Mouse (Mus musculus) stomach, postnatal 0 days (tissue): ENCODE data around the gene Sumf1. TPM values are rescaled to one million over a fixed set of nuclear protein-coding genes. Genes with fewer than 3 reads are reported as not detected.

Experiments used
- ATAC-seq: fragments of 200-750 bp; cut with Nextera tagmentation; 2 replicates; pipeline ENCODE4 v1.8.0; 2017; ENCODE audit not compliant: low FRiP score, low TSS enrichment
- DNase-seq: peaks from one replicate; pipeline ENCODE4 v3.0.0-alpha.2; 2016; ENCODE audit warnings: low spot score
- H3K27ac ChIP-seq: fragments of 300-500 bp; sonication (generic); replicated peaks from 2 replicates; pipeline ENCODE4 v1.5.1; 2014; ENCODE audit warnings: mild to moderate bottlenecking, control low read depth
- H3K27me3 ChIP-seq: fragments of 300-500 bp; sonication (generic); 2 replicates; pipeline ENCODE4 v1.6.1; 2014; ENCODE audit warnings: low read length; ENCODE audit not compliant: control insufficient read depth, insufficient read depth
- H3K36me3 ChIP-seq: fragments of 300-500 bp; sonication (generic); 2 replicates; pipeline ENCODE4 v1.6.1; 2014; ENCODE audit warnings: low read length, mixed read lengths; ENCODE audit not compliant: control insufficient read depth, insufficient read depth
- H3K4me1 ChIP-seq: fragments of 300-500 bp; sonication (generic); replicated peaks from 2 replicates; pipeline ENCODE4 v1.6.1; 2014; ENCODE audit warnings: antibody characterized with exemption; ENCODE audit not compliant: control insufficient read depth, insufficient read depth
- H3K4me2 ChIP-seq: fragments of 300-500 bp; sonication (generic); replicated peaks from 2 replicates; pipeline ENCODE4 v1.6.1; 2014; ENCODE audit warnings: low read depth, mild to moderate bottlenecking, control low read depth, moderate library complexity
- H3K4me3 ChIP-seq: fragments of 300-500 bp; sonication (generic); 2 replicates; pipeline ENCODE4 v1.5.1; 2014; ENCODE audit warnings: low read depth, low read length, control low read depth
- H3K9ac ChIP-seq: fragments of 300-500 bp; sonication (generic); 2 replicates; pipeline ENCODE4 v1.6.1; 2014; ENCODE audit warnings: mild to moderate bottlenecking, low read length, control low read depth, mixed read lengths
- H3K9me3 ChIP-seq: fragments of 300-500 bp; sonication (generic); 2 replicates; pipeline ENCODE4 v1.6.1; 2016; ENCODE audit warnings: low read length; ENCODE audit not compliant: control insufficient read depth
- CTCF ChIP-seq: IDR thresholded peaks from 2 replicates; pipeline ENCODE4 v1.5.1; 2016; ENCODE audit warnings: antibody characterized with exemption, low read depth, mild to moderate bottlenecking, moderate library complexity
- EP300 ChIP-seq: optimal IDR thresholded peaks from 2 replicates; pipeline ENCODE3; 2016; ENCODE audit warnings: antibody characterized with exemption
- WGBS: fragments of 180-500 bp; shearing (Covaris S2); extraction: QIAGEN DNeasy Blood & Tissue Kit; methylation state at CpG from one replicate; pipeline ENCODE4 v1.1.7; 2014; 5-methylcytosine and 5-hydroxymethylcytosine counted together
- polyA plus RNA-seq: library from polyadenylated mRNA; unstranded; fragments of >200 nt; fragmentation: Nextera tagmentation; extraction: Ambion mirVana; gene quantifications from 2 replicates; pipeline ENCODE4 v1.2.1, GENCODE M21; 2015

The Sumf1 gene
- polyA plus RNA-seq, 1 experiment from 2014 or later = 20.0 TPM

GRCm38 (mm10) chr6:108093449-108093848 is 91.9 kb downstream of the Sumf1 start:
- no peak overlapping the region for H3K9ac ChIP-seq
- no peak overlapping the region for H3K4me3 ChIP-seq
- TF ChIP-seq EP300 = no peak
- TF ChIP-seq CTCF = no peak
- ATAC-seq (no peak), DNase-seq (no peak)
- no peak overlapping the region for H3K27ac ChIP-seq
- 73% methylated on average over 3 of the region's 3 CpGs for WGBS
- no peaks in the 10 kb centered on the region for H3K27me3 ChIP-seq
- H3K4me1 ChIP-seq = no peaks in the 10 kb centered on the region
- H3K9me3 ChIP-seq = no peaks in the 10 kb centered on the region
- no peaks in the 10 kb centered on the region for H3K36me3 ChIP-seq
- H3K4me2 ChIP-seq = no peak overlapping the region

DNA sequence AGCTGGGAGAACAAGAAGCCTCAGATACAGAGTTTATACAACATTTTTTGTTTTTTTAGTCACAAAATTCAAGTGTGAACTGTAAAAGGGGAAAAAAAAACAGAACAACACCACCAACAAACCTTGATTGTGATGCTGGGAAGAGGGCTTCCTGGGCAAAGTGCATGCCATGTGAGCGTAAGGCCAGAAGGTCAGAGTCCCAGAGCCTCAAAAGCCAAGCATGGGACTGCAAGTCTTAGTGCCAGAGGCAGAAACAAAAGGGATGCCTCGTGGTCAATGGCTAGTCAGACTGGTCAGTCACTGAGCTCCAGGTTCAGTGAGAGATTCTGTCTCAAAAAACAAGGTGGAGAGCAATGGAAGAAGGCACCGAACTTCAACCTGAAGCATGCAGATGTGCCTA is 92.7 kb downstream of the Sumf1 start:
- WGBS = 83% methylated on average over 3 of the region's 3 CpGs
- TF ChIP-seq CTCF = no peak
- no peak for TF ChIP-seq EP300
- H3K4me1 ChIP-seq = no peaks in the 10 kb centered on the region

GRCm38 (mm10) chr6:108091296-108091695 is 94.1 kb downstream of the Sumf1 start:
- H3K27ac ChIP-seq = no peak overlapping the region
- H3K9me3 ChIP-seq = no peaks in the 10 kb centered on the region
- WGBS = 56% methylated on average over 1 of the region's 1 CpGs
- TF ChIP-seq CTCF = no peak
- TF ChIP-seq EP300 = no peak
- no peaks in the 10 kb centered on the region for H3K36me3 ChIP-seq
- no peaks in the 10 kb centered on the region for H3K27me3 ChIP-seq
- DNase-seq (no peak), ATAC-seq (no peak)
- H3K9ac ChIP-seq = no peak overlapping the region
- H3K4me3 ChIP-seq = no peak overlapping the region
- H3K4me1 ChIP-seq = no peaks in the 10 kb centered on the region
- H3K4me2 ChIP-seq = no peak overlapping the region

More for the DNA sequence above, 92.7 kb downstream of the Sumf1 start:
- Histone ChIP-seq H3K27ac (no peak overlapping the region), H3K4me2 (no peak overlapping the region), H3K36me3 (no peaks in the 10 kb centered on the region), H3K9me3 (no peaks in the 10 kb centered on the region), H3K9ac (no peak overlapping the region), H3K27me3 (no peaks in the 10 kb centered on the region), H3K4me3 (no peak overlapping the region)
- DNase-seq (no peak), ATAC-seq (no peak)

- H3K4me1 ChIP-seq = no peaks in the 10 kb centered on the region
- H3K36me3 ChIP-seq = peaks cover 7% of the 10 kb centered on the region; the same call in 1 of the 2 replicates
- H3K4me3 ChIP-seq = no peak overlapping the region
- no peak overlapping the region for H3K9ac ChIP-seq
- no peak for DNase-seq
- H3K4me2 ChIP-seq = no peak overlapping the region
- H3K27ac ChIP-seq = no peak overlapping the region
- no peak for TF ChIP-seq EP300
- no peak for TF ChIP-seq CTCF
- 94% methylated on average over 7 of the region's 7 CpGs for WGBS
- ATAC-seq = no peak
- H3K27me3 ChIP-seq = no peaks in the 10 kb centered on the region
- no peaks in the 10 kb centered on the region for H3K9me3 ChIP-seq
Observed at GRCm38 (mm10) chr6:108075857-108076256, 109.5 kb downstream of the Sumf1 start.

- H3K27me3 ChIP-seq = no peaks in the 10 kb centered on the region
- TF ChIP-seq CTCF = no peak
- TF ChIP-seq EP300 = no peak
- H3K4me2 ChIP-seq = no peak overlapping the region
- H3K36me3 ChIP-seq = peaks cover 7% of the 10 kb centered on the region; the same call in 1 of the 2 replicates
- DNase-seq (no peak), ATAC-seq (no peak)
- H3K4me1 ChIP-seq = no peaks in the 10 kb centered on the region
- H3K27ac ChIP-seq = no peak overlapping the region
- no peak overlapping the region for H3K9ac ChIP-seq
- H3K9me3 ChIP-seq = no peaks in the 10 kb centered on the region
- 84% methylated on average over 10 of the region's 10 CpGs for WGBS
- no peak overlapping the region for H3K4me3 ChIP-seq
Observed at GRCm38 (mm10) chr6:108074624-108075023, 110.8 kb downstream of the Sumf1 start.

GRCm38 (mm10) chr6:108073931-108074330 is 111.5 kb downstream of the Sumf1 start:
- H3K36me3 ChIP-seq = peaks cover 7% of the 10 kb centered on the region; the same call in 1 of the 2 replicates
- H3K27ac ChIP-seq = no peak overlapping the region
- ATAC-seq (no peak), DNase-seq (no peak)
- H3K4me3 ChIP-seq = no peak overlapping the region
- H3K4me1 ChIP-seq = no peaks in the 10 kb centered on the region
- no peaks in the 10 kb centered on the region for H3K27me3 ChIP-seq
- no peak overlapping the region for H3K4me2 ChIP-seq
- no peaks in the 10 kb centered on the region for H3K9me3 ChIP-seq
- TF ChIP-seq EP300 (no peak), CTCF (no peak)
- 86% methylated on average over 2 of the region's 2 CpGs for WGBS
- H3K9ac ChIP-seq = no peak overlapping the region
